Mouse (Mus musculus) urinary bladder, postnatal 36 days (tissue): ENCODE results near the gene Bmper.

ENCODE experiments used
- DNase-seq, 2 experiments: peaks; one replicate each; pipeline ENCODE4 v3.0.0; 2022; ENCODE audit warnings: low spot score in 2 of 2, mixed read lengths in 1 of 2

Gene Bmper

GRCm38 (mm10) chr9:23300376-23300775 is 77.5 kb downstream of the Bmper start:
- DNase-seq, result no peak

GRCm38 (mm10) chr9:23305681-23306080 is 82.8 kb downstream of the Bmper start:
- DNase-seq, result no peak

GRCm38 (mm10) chr9:23306226-23306625 is 83.3 kb downstream of the Bmper start:
- DNase-seq, result no peak

GRCm38 (mm10) chr9:23307835-23308234 is 85.0 kb downstream of the Bmper start:
- no peak for DNase-seq

GRCm38 (mm10) chr9:23310953-23311352 is 88.1 kb downstream of the Bmper start:
- DNase-seq, result no peak

GRCm38 (mm10) chr9:23311956-23312355 is 89.1 kb downstream of the Bmper start:
- no peak for DNase-seq

GRCm38 (mm10) chr9:23312877-23313276 is 90.0 kb downstream of the Bmper start:
- DNase-seq, result no peak

GRCm38 (mm10) chr9:23315631-23316330 is 92.9 kb downstream of the Bmper start:
- no peak for DNase-seq

- DNase-seq, result no peak
Observed at GRCm38 (mm10) chr9:23327830-23328229, 105.0 kb downstream of the Bmper start.

- DNase-seq, result no peak
Observed at GRCm38 (mm10) chr9:23333041-23333622, 110.3 kb downstream of the Bmper start.

- no peak for DNase-seq
Observed at GRCm38 (mm10) chr9:23340551-23340950, 117.7 kb downstream of the Bmper start.

GRCm38 (mm10) chr9:23341246-23341645 is 118.4 kb downstream of the Bmper start:
- no peak for DNase-seq

- DNase-seq, result no peak
Observed at GRCm38 (mm10) chr9:23344353-23344752, 121.5 kb downstream of the Bmper start.

GRCm38 (mm10) chr9:23345093-23345844 is 122.4 kb downstream of the Bmper start:
- DNase-seq, result no peak

GRCm38 (mm10) chr9:23349603-23350002 is 126.7 kb downstream of the Bmper start:
- DNase-seq, result no peak

- DNase-seq, result no peak
Observed at GRCm38 (mm10) chr9:23351400-23351799, 128.5 kb downstream of the Bmper start.

GRCm38 (mm10) chr9:23352396-23352795 is 129.5 kb downstream of the Bmper start:
- no peak for DNase-seq

GRCm38 (mm10) chr9:23354201-23354820 is 131.4 kb downstream of the Bmper start:
- no peak for DNase-seq

GRCm38 (mm10) chr9:23358108-23358507 is 135.2 kb downstream of the Bmper start:
- DNase-seq, result no peak

GRCm38 (mm10) chr9:23363139-23363538 is 140.3 kb downstream of the Bmper start:
- DNase-seq, result no peak

GRCm38 (mm10) chr9:23363540-23363939 is 140.7 kb downstream of the Bmper start:
- DNase-seq, result no peak

- no peak for DNase-seq
Observed at GRCm38 (mm10) chr9:23364047-23364446, 141.2 kb downstream of the Bmper start.
